Mouse (Mus musculus) lung, postnatal 0 days (tissue): ENCODE data around the gene Selenoo. TPM values are rescaled to one million over a fixed set of nuclear protein-coding genes. Genes with fewer than 3 reads are reported as not detected.

ENCODE experiments used
- ATAC-seq: fragments of 200-750 bp; cut with Nextera tagmentation; 2 replicates; pipeline ENCODE4 v1.8.0; 2017; ENCODE audit warnings: moderate library complexity
- DNase-seq: peaks from one replicate; pipeline ENCODE4 v3.0.0-alpha.2; 2016; ENCODE audit warnings: low spot score
- H3K27ac ChIP-seq: fragments of 300-500 bp; sonication (generic); 2 replicates; pipeline ENCODE4 v1.5.1; 2014; ENCODE audit warnings: antibody characterized with exemption, mild to moderate bottlenecking, low read length, mixed read lengths
- H3K27me3 ChIP-seq: fragments of 300-500 bp; sonication (generic); replicated peaks from 2 replicates; pipeline ENCODE4 v1.6.1; 2014; ENCODE audit warnings: low read length, mixed read lengths; ENCODE audit not compliant: insufficient read depth
- H3K36me3 ChIP-seq: fragments of 300-500 bp; sonication (generic); 2 replicates; pipeline ENCODE4 v1.6.1; 2014; ENCODE audit warnings: low read length, mixed read lengths; ENCODE audit not compliant: insufficient read depth
- H3K4me1 ChIP-seq: fragments of 300-500 bp; sonication (generic); 2 replicates; pipeline ENCODE4 v1.6.1; 2014; ENCODE audit warnings: antibody characterized with exemption, low read depth, low read length, mixed read lengths; ENCODE audit not compliant: insufficient read depth
- H3K4me2 ChIP-seq: fragments of 300-500 bp; sonication (generic); replicated peaks from 2 replicates; pipeline ENCODE4 v1.6.1; 2014; ENCODE audit warnings: low read depth, mild to moderate bottlenecking, low read length, moderate library complexity, mixed read lengths
- H3K4me3 ChIP-seq: fragments of 300-500 bp; sonication (generic); 2 replicates; pipeline ENCODE4 v1.5.1; 2014; ENCODE audit warnings: low read depth, low read length
- H3K9ac ChIP-seq: fragments of 300-500 bp; sonication (generic); replicated peaks from 2 replicates; pipeline ENCODE4 v1.6.1; 2014; ENCODE audit warnings: low read depth, mild to moderate bottlenecking
- H3K9me3 ChIP-seq: fragments of 300-500 bp; sonication (generic); 2 replicates; pipeline ENCODE4 v1.6.1; 2016; ENCODE audit warnings: low read length, mixed read lengths
- CTCF ChIP-seq: IDR thresholded peaks from 2 replicates; pipeline ENCODE4 v1.5.1; 2016; ENCODE audit warnings: antibody characterized with exemption, mild to moderate bottlenecking
- EP300 ChIP-seq: IDR thresholded peaks from 2 replicates; pipeline ENCODE4 v1.6.1; 2016; ENCODE audit warnings: antibody characterized with exemption, mild to moderate bottlenecking, control low read depth
- WGBS: fragments of 180-500 bp; shearing (Covaris S2); extraction: QIAGEN DNeasy Blood & Tissue Kit; methylation state at CpG from one replicate; pipeline ENCODE4 v1.1.7; 2014; 5-methylcytosine and 5-hydroxymethylcytosine counted together
- polyA plus RNA-seq: library from polyadenylated mRNA; unstranded; fragments of >200 nt; fragmentation: Nextera tagmentation; extraction: Ambion mirVana; gene quantifications from 2 replicates; pipeline ENCODE4 v1.2.1, GENCODE M21; 2015

Gene Selenoo
- polyA plus RNA-seq, 1 experiment from 2014 or later, result 16.0 TPM

DNA sequence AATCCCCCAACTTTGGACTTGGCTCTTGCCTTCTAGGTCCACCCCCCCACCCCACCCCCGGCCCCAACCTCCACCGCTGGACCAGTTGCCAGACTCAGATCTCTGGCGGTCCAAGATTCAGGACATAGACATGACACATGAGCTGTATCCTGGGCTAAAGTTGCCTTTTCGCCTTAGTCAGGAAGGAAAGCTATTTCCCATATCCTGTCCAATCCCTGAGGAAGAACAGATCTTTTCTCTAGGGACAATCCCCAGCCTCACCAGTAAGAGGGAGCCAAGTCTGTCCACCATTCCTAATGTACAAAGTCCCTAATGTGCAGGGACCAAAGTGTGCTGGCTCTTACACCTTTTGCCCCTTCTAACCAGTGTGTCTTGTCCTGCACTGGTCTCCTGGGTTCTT lies 53.0 kb downstream of the Selenoo start:
- no peaks in the 10 kb centered on the region for H3K9me3 ChIP-seq
- 48% methylated on average over 4 of the region's 4 CpGs for WGBS
- H3K4me3 ChIP-seq, result no peak overlapping the region
- DNase-seq, result no peak
- peaks cover 12% of the 10 kb centered on the region; the same call in 1 of the 2 replicates for H3K4me1 ChIP-seq
- H3K27me3 ChIP-seq, result peaks cover 21% of the 10 kb centered on the region
- H3K9ac ChIP-seq, result no peak overlapping the region
- H3K27ac ChIP-seq, result no peak overlapping the region
- no peak for TF ChIP-seq EP300
- H3K4me2 ChIP-seq, result no peak overlapping the region
- H3K36me3 ChIP-seq, result no peaks in the 10 kb centered on the region
- no peak for ATAC-seq

DNA sequence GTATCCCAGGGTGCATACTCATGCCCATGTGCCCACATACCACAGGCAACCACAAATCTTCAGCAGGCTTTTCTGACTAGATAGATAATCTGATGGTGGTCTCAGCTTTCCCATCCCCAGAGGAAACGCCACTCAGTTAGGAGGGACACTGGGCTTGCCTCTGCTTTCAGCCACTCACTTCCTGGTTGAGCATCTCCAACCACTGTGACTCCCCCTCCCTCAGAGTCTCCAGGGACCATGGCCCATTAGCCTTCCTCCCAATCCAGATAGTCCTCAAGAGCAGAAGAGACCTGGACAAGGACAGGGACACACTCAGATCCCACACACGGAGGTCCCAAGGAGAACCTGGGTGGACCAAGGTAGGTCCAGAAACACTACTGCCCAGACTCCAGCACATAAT lies 54.2 kb downstream of the Selenoo start:
- Histone ChIP-seq H3K9me3 (no peaks in the 10 kb centered on the region), H3K36me3 (no peaks in the 10 kb centered on the region), H3K27ac (no peak overlapping the region), H3K4me3 (no peak overlapping the region), H3K4me1 (peaks cover 12% of the 10 kb centered on the region; the same call in 1 of the 2 replicates), H3K27me3 (peaks cover 27% of the 10 kb centered on the region), H3K4me2 (no peak overlapping the region), H3K9ac (no peak overlapping the region)
- ATAC-seq (no peak), DNase-seq (no peak)
- no peak for TF ChIP-seq CTCF
- TF ChIP-seq EP300, result no peak
- 62% methylated on average over 2 of the region's 2 CpGs for WGBS

DNA sequence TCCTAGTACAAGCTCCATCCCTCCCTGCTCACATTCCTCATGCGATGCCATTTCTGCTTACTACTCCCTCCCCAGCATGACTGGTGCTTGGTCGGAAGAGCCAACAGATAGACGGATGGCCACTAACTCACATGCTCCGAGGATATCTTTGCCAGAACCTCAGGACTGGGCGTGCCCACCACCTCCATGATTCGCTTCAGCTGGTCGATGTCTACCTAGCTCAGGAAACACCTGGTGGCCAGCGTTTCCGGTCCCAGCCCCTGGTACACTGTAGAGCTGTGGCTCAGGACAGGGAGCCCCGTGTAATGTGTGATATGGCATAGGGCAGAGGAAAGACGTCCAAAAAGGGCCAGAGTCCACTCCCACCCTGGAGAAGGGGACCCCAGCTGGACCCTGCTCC lies 56.1 kb downstream of the Selenoo start:
- no peak overlapping the region for H3K9ac ChIP-seq
- no peak overlapping the region for H3K27ac ChIP-seq
- TF ChIP-seq CTCF, result no peak
- no peak for TF ChIP-seq EP300
- no peaks in the 10 kb centered on the region for H3K9me3 ChIP-seq
- no peak for ATAC-seq
- no peak for DNase-seq
- H3K4me2 ChIP-seq, result no peak overlapping the region
- H3K36me3 ChIP-seq, result no peaks in the 10 kb centered on the region
- 67% methylated on average over 11 of the region's 11 CpGs for WGBS
- peaks cover 18% of the 10 kb centered on the region for H3K27me3 ChIP-seq
- H3K4me3 ChIP-seq, result no peak overlapping the region
- H3K4me1 ChIP-seq, result peaks cover 20% of the 10 kb centered on the region

GRCm38 (mm10) chr15:89145813-89146350 lies 57.0 kb downstream of the Selenoo start:
- no peaks in the 10 kb centered on the region for H3K9me3 ChIP-seq
- H3K4me2 ChIP-seq, result no peak overlapping the region
- TF ChIP-seq EP300, result no peak
- TF ChIP-seq CTCF, result no peak
- ATAC-seq (no peak), DNase-seq (no peak)
- H3K4me1 ChIP-seq, result peaks cover 17% of the 10 kb centered on the region
- no peaks in the 10 kb centered on the region for H3K36me3 ChIP-seq
- H3K9ac ChIP-seq, result no peak overlapping the region
- peaks cover 14% of the 10 kb centered on the region for H3K27me3 ChIP-seq
- WGBS, result 62% methylated on average over 24 of the region's 24 CpGs
- no peak overlapping the region for H3K4me3 ChIP-seq
- no peak overlapping the region for H3K27ac ChIP-seq

- H3K27ac ChIP-seq, result no peak overlapping the region
- WGBS, result 4% methylated on average over 26 of the region's 27 CpGs
- H3K4me1 ChIP-seq, result peaks cover 14% of the 10 kb centered on the region
- peaks cover 14% of the 10 kb centered on the region for H3K27me3 ChIP-seq
- H3K4me2 ChIP-seq, result peak overlapping the region; percentile 42
- no peaks in the 10 kb centered on the region for H3K9me3 ChIP-seq
- no peaks in the 10 kb centered on the region for H3K36me3 ChIP-seq
- TF ChIP-seq CTCF (no peak; the same call in 1 of the 2 replicates), EP300 (no peak)
- no peak overlapping the region for H3K9ac ChIP-seq
- H3K4me3 ChIP-seq, result 0 out of 2 replicates have a peak overlapping the region, but pooled peaks have one; percentile 8
- DNase-seq, result peak; percentile 43
- ATAC-seq, result peak; percentile 46
Observed at GRCm38 (mm10) chr15:89146537-89146936, 57.7 kb downstream of the Selenoo start.

- peaks cover 14% of the 10 kb centered on the region for H3K27me3 ChIP-seq
- H3K4me2 ChIP-seq, result peak overlapping the region; percentile 42
- TF ChIP-seq CTCF (no peak), EP300 (no peak)
- ATAC-seq, result no peak
- H3K27ac ChIP-seq, result no peak overlapping the region
- H3K36me3 ChIP-seq, result no peaks in the 10 kb centered on the region
- H3K4me1 ChIP-seq, result peaks cover 13% of the 10 kb centered on the region
- no peak for DNase-seq
- H3K9ac ChIP-seq, result no peak overlapping the region
- H3K9me3 ChIP-seq, result no peaks in the 10 kb centered on the region
- 9% methylated on average over 15 of the region's 16 CpGs for WGBS
- 0 out of 2 replicates have a peak overlapping the region, but pooled peaks have one; percentile 8 for H3K4me3 ChIP-seq
Observed at GRCm38 (mm10) chr15:89147024-89147423, 58.1 kb downstream of the Selenoo start.

DNA sequence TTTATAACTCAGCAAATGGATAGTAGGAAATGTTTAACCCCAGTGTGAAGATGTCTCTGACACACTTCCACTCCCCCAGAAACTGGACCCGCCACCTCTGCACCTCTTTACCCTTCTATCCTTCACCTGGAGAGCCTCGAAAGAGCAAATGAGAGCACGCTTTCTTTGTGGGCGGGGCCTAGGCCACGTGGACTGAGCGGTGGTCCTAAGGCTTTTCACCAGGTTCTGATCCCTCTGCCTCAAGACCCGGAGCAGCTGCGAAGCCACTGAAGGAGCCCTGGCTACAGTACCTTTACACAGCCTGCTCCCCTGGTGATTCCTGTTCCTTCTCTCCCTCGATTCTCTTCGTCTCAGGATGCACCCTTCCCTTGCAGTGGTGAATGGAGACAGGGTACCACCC lies 58.6 kb downstream of the Selenoo start:
- TF ChIP-seq CTCF (no peak), EP300 (no peak)
- Histone ChIP-seq H3K9me3 (no peaks in the 10 kb centered on the region), H3K4me3 (no peak overlapping the region), H3K27ac (no peak overlapping the region), H3K36me3 (no peaks in the 10 kb centered on the region), H3K9ac (no peak overlapping the region), H3K4me1 (peaks cover 13% of the 10 kb centered on the region), H3K27me3 (peaks cover 14% of the 10 kb centered on the region), H3K4me2 (no peak overlapping the region)
- 19% methylated on average over 10 of the region's 10 CpGs for WGBS
- DNase-seq, result no peak
- no peak for ATAC-seq
